Mouse (Mus musculus): Measurements from ENCODE around the gene Plscr3. TPM values are rescaled to one million over a fixed set of nuclear protein-coding genes. Genes with fewer than 3 reads are reported as not detected.

Plscr3 gene
- polyA plus RNA-seq, 1 experiment from 2014 or later = 85.1 TPM

- Histone ChIP-seq H3K4me2 (ENCODE audit: low read depth, low read length) (peak overlapping the region; percentile 85), H3K36me3 (ENCODE audit: control insufficient read depth, insufficient read depth, low read length) (no peaks in the 10 kb centered on the region), H3K4me3 (replicated peaks; ENCODE audit: low read length) (peak overlapping the region; percentile 54), H3K9ac (ENCODE audit: low read length) (peak overlapping the region; percentile 72), H3K27me3 (ENCODE audit: control insufficient read depth, insufficient read depth, low read length) (no peaks in the 10 kb centered on the region), H3K9me3 (replicated peaks; ENCODE audit: control insufficient read depth, low read length) (no peaks in the 10 kb centered on the region), H3K27ac (ENCODE audit: low read length) (peak overlapping the region; percentile 92), H3K4me1 (ENCODE audit: control insufficient read depth, insufficient read depth, low read length) (peaks cover 49% of the 10 kb centered on the region)
- WGBS = under 1% methylated on average over 18 of the region's 18 CpGs
- peak; percentile 38 for ATAC-seq (ENCODE audit: insufficient read depth, low FRiP score)
Measured at GRCm38 (mm10) chr11:69880506-69880852, 34.3 kb downstream of the Plscr3 start.

GRCm38 (mm10) chr11:69880853-69881603, 34.9 kb downstream of the Plscr3 start, which contains the start of gene Kctd11:
TSS of gene Kctd11 (minus strand) at chr11:69881406.
- Histone ChIP-seq H3K4me3 (replicated peaks; ENCODE audit: low read length) (peak within 1 kb of the TSS; percentile 54), H3K9me3 (replicated peaks; ENCODE audit: control insufficient read depth, low read length) (no peaks in the 10 kb centered on the region), H3K27ac (ENCODE audit: low read length) (peak within 1 kb of the TSS; percentile 92), H3K9ac (ENCODE audit: low read length) (peak within 1 kb of the TSS; percentile 72), H3K27me3 (ENCODE audit: control insufficient read depth, insufficient read depth, low read length) (no peaks in the 10 kb centered on the region), H3K4me2 (ENCODE audit: low read depth, low read length) (peak within 1 kb of the TSS; percentile 85), H3K36me3 (ENCODE audit: control insufficient read depth, insufficient read depth, low read length) (no peaks in the 10 kb centered on the region), H3K4me1 (ENCODE audit: control insufficient read depth, insufficient read depth, low read length) (peaks cover 44% of the 10 kb centered on the region)
- ATAC-seq (ENCODE audit: insufficient read depth, low FRiP score) = peak; percentile 87
- WGBS = 0% methylated on average over 46 of the region's 46 CpGs

- peak overlapping the region; percentile 72 for H3K9ac ChIP-seq (ENCODE audit: low read length)
- 55% methylated on average over 21 of the region's 21 CpGs for WGBS
- peak overlapping the region; percentile 85 for H3K4me2 ChIP-seq (ENCODE audit: low read depth, low read length)
- H3K27ac ChIP-seq (ENCODE audit: low read length) = peak overlapping the region; percentile 92
- H3K9me3 ChIP-seq (replicated peaks; ENCODE audit: control insufficient read depth, low read length) = no peaks in the 10 kb centered on the region
- H3K27me3 ChIP-seq (ENCODE audit: control insufficient read depth, insufficient read depth, low read length) = no peaks in the 10 kb centered on the region
- no peaks in the 10 kb centered on the region for H3K36me3 ChIP-seq (ENCODE audit: control insufficient read depth, insufficient read depth, low read length)
- peak overlapping the region; percentile 54 for H3K4me3 ChIP-seq (replicated peaks; ENCODE audit: low read length)
- H3K4me1 ChIP-seq (ENCODE audit: control insufficient read depth, insufficient read depth, low read length) = peaks cover 38% of the 10 kb centered on the region
- ATAC-seq (ENCODE audit: insufficient read depth, low FRiP score) = no peak
Measured at GRCm38 (mm10) chr11:69881787-69882670, 35.9 kb downstream of the Plscr3 start.

GRCm38 (mm10) chr11:69883066-69883465, 36.9 kb downstream of the Plscr3 start:
- Histone ChIP-seq H3K9me3 (replicated peaks; ENCODE audit: control insufficient read depth, low read length) (no peaks in the 10 kb centered on the region), H3K36me3 (ENCODE audit: control insufficient read depth, insufficient read depth, low read length) (no peaks in the 10 kb centered on the region), H3K9ac (ENCODE audit: low read length) (no peak overlapping the region), H3K27me3 (ENCODE audit: control insufficient read depth, insufficient read depth, low read length) (no peaks in the 10 kb centered on the region), H3K27ac (ENCODE audit: low read length) (peak overlapping the region; percentile 57), H3K4me2 (ENCODE audit: low read depth, low read length) (no peak overlapping the region), H3K4me1 (ENCODE audit: control insufficient read depth, insufficient read depth, low read length) (peaks cover 31% of the 10 kb centered on the region), H3K4me3 (replicated peaks; ENCODE audit: low read length) (no peak overlapping the region)
- ATAC-seq (ENCODE audit: insufficient read depth, low FRiP score) = no peak
- 61% methylated on average over 4 of the region's 4 CpGs for WGBS

- no peak overlapping the region for H3K4me3 ChIP-seq (replicated peaks; ENCODE audit: low read length)
- H3K9ac ChIP-seq (ENCODE audit: low read length) = no peak overlapping the region
- H3K4me2 ChIP-seq (ENCODE audit: low read depth, low read length) = no peak overlapping the region
- 79% methylated on average over 8 of the region's 8 CpGs for WGBS
- H3K9me3 ChIP-seq (replicated peaks; ENCODE audit: control insufficient read depth, low read length) = no peaks in the 10 kb centered on the region
- no peaks in the 10 kb centered on the region for H3K27me3 ChIP-seq (ENCODE audit: control insufficient read depth, insufficient read depth, low read length)
- H3K4me1 ChIP-seq (ENCODE audit: control insufficient read depth, insufficient read depth, low read length) = peaks cover 27% of the 10 kb centered on the region
- peak overlapping the region; percentile 57 for H3K27ac ChIP-seq (ENCODE audit: low read length)
- H3K36me3 ChIP-seq (ENCODE audit: control insufficient read depth, insufficient read depth, low read length) = no peaks in the 10 kb centered on the region
- ATAC-seq (ENCODE audit: insufficient read depth, low FRiP score) = no peak
Measured at GRCm38 (mm10) chr11:69883527-69884151, 37.5 kb downstream of the Plscr3 start.

- peaks cover 21% of the 10 kb centered on the region for H3K4me1 ChIP-seq (ENCODE audit: control insufficient read depth, insufficient read depth, low read length)
- 0 out of 2 replicates have a peak overlapping the region, but pooled peaks have one; percentile 16 for H3K9ac ChIP-seq (ENCODE audit: low read length)
- peak overlapping the region; percentile 37 for H3K27ac ChIP-seq (ENCODE audit: low read length)
- no peaks in the 10 kb centered on the region for H3K9me3 ChIP-seq (replicated peaks; ENCODE audit: control insufficient read depth, low read length)
- H3K4me2 ChIP-seq (ENCODE audit: low read depth, low read length) = peak overlapping the region; percentile 25; the same call in 1 of the 2 replicates
- H3K36me3 ChIP-seq (ENCODE audit: control insufficient read depth, insufficient read depth, low read length) = no peaks in the 10 kb centered on the region
- H3K27me3 ChIP-seq (ENCODE audit: control insufficient read depth, insufficient read depth, low read length) = no peaks in the 10 kb centered on the region
- WGBS = 68% methylated on average over 9 of the region's 9 CpGs
- H3K4me3 ChIP-seq (replicated peaks; ENCODE audit: low read length) = no peak overlapping the region
- no peak for ATAC-seq (ENCODE audit: insufficient read depth, low FRiP score)
Measured at GRCm38 (mm10) chr11:69884240-69884639, 38.1 kb downstream of the Plscr3 start.

- H3K4me2 ChIP-seq (ENCODE audit: low read depth, low read length) = peak overlapping the region; percentile 25
- whole genome bisulfite sequencing = 69% methylated on average over 8 of the region's 8 CpGs
- no peaks in the 10 kb centered on the region for H3K36me3 ChIP-seq (ENCODE audit: control insufficient read depth, insufficient read depth, low read length)
- 0 out of 2 replicates have a peak overlapping the region, but pooled peaks have one; percentile 16 for H3K9ac ChIP-seq (ENCODE audit: low read length)
- H3K4me3 ChIP-seq (replicated peaks; ENCODE audit: low read length) = no peak overlapping the region
- no peaks in the 10 kb centered on the region for H3K9me3 ChIP-seq (replicated peaks; ENCODE audit: control insufficient read depth, low read length)
- no peak for ATAC-seq (ENCODE audit: insufficient read depth, low FRiP score)
- H3K27me3 ChIP-seq (ENCODE audit: control insufficient read depth, insufficient read depth, low read length) = no peaks in the 10 kb centered on the region
- H3K27ac ChIP-seq (ENCODE audit: low read length) = peak overlapping the region; percentile 37
- H3K4me1 ChIP-seq (ENCODE audit: control insufficient read depth, insufficient read depth, low read length) = peaks cover 17% of the 10 kb centered on the region
Measured at GRCm38 (mm10) chr11:69884663-69885062, 38.5 kb downstream of the Plscr3 start.

GRCm38 (mm10) chr11:69886907-69887635, 40.9 kb downstream of the Plscr3 start:
- Histone ChIP-seq H3K27ac (ENCODE audit: low read length) (no peak overlapping the region), H3K36me3 (ENCODE audit: control insufficient read depth, insufficient read depth, low read length) (no peaks in the 10 kb centered on the region), H3K9ac (ENCODE audit: low read length) (no peak overlapping the region), H3K4me2 (ENCODE audit: low read depth, low read length) (no peak overlapping the region), H3K9me3 (replicated peaks; ENCODE audit: control insufficient read depth, low read length) (no peaks in the 10 kb centered on the region), H3K27me3 (ENCODE audit: control insufficient read depth, insufficient read depth, low read length) (no peaks in the 10 kb centered on the region), H3K4me3 (replicated peaks; ENCODE audit: low read length) (no peak overlapping the region), H3K4me1 (ENCODE audit: control insufficient read depth, insufficient read depth, low read length) (peaks cover 4% of the 10 kb centered on the region; the same call in 1 of the 2 replicates)
- WGBS = 50% methylated on average over 8 of the region's 8 CpGs
- ATAC-seq (ENCODE audit: insufficient read depth, low FRiP score) = no peak

Measured in stomach, embryonic 16.5 days (tissue).